Mouse (Mus musculus) intestine, postnatal 0 days (tissue): ENCODE measurements at regions not wholly inside any gene's neighbourhood (a gene's known extent, or its start where the extent isn't known, plus 50 kb on each side); places are given as distances from the start of the nearest gene placed in this dataset.

ENCODE experiments used
- ATAC-seq: fragments of 200-750 bp; cut with Nextera tagmentation; 2 replicates; pipeline ENCODE4 v1.8.0; 2017; ENCODE audit warnings: mild to moderate bottlenecking, moderate TSS enrichment, moderate library complexity
- H3K27ac ChIP-seq: fragments of 300-500 bp; sonication (generic); 2 replicates; pipeline ENCODE4 v1.5.1; 2014; ENCODE audit warnings: mild to moderate bottlenecking, low read depth, low read length, moderate library complexity
- H3K27me3 ChIP-seq: fragments of 300-500 bp; sonication (generic); replicated peaks from 2 replicates; pipeline ENCODE4 v1.6.1; 2014; ENCODE audit warnings: low read length, mixed read lengths; ENCODE audit not compliant: control insufficient read depth, insufficient read depth
- H3K36me3 ChIP-seq: fragments of 300-500 bp; sonication (generic); 2 replicates; pipeline ENCODE4 v1.6.1; 2014; ENCODE audit warnings: mild to moderate bottlenecking, moderate library complexity; ENCODE audit not compliant: control insufficient read depth, insufficient read depth
- H3K4me1 ChIP-seq: fragments of 300-500 bp; sonication (generic); replicated peaks from 2 replicates; pipeline ENCODE4 v1.6.1; 2014; ENCODE audit warnings: antibody characterized with exemption, low read length, mixed read lengths; ENCODE audit not compliant: control insufficient read depth, insufficient read depth
- H3K4me2 ChIP-seq: fragments of 300-500 bp; sonication (generic); replicated peaks from 2 replicates; pipeline ENCODE4 v1.6.1; 2014; ENCODE audit warnings: low read depth, mild to moderate bottlenecking, moderate library complexity
- H3K4me3 ChIP-seq: fragments of 300-500 bp; sonication (generic); 2 replicates; pipeline ENCODE4 v1.5.1; 2014; ENCODE audit warnings: low read depth, low read length
- H3K9ac ChIP-seq: fragments of 300-500 bp; sonication (generic); 2 replicates; pipeline ENCODE4 v1.6.1; 2014; ENCODE audit warnings: mild to moderate bottlenecking, low read depth, low read length
- H3K9me3 ChIP-seq: fragments of 300-500 bp; sonication (generic); 2 replicates; pipeline ENCODE4 v1.6.1; 2016; ENCODE audit warnings: mixed run types; ENCODE audit not compliant: control insufficient read depth
- CTCF ChIP-seq: sonication (generic); IDR thresholded peaks from 2 replicates; pipeline ENCODE4 v1.5.1; 2016; ENCODE audit warnings: low read depth, mild to moderate bottlenecking, control low read depth, antibody characterized with exemption, moderate library complexity
- WGBS: fragments of 180-500 bp; shearing (Covaris S2); extraction: QIAGEN DNeasy Blood & Tissue Kit; methylation state at CpG from one replicate; pipeline ENCODE4 v1.1.7; 2014; 5-methylcytosine and 5-hydroxymethylcytosine counted together

DNA sequence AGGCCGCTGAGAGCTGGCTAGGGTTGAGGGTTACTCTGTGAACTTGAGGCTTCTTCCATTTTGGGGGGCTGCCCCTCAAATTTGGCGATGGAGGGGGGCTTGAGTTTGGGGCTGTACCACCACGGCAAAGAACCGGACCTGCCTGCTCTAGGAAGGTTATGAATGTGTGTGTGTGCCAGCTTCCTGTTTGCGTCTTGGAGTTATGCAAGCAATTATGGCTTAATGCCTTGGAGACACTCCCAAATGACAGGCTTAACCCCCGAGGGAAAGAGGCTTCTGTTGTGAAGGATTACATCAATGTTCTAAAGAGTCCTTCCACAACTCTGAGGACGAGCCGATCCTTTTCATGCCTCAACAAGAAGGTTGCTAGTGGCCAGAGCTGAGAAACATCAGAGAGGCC, 294.1 kb downstream of the Bcl11a start:
- Histone ChIP-seq H3K4me2 (no peak overlapping the region), H3K27me3 (no peaks in the 10 kb centered on the region), H3K4me1 (no peaks in the 10 kb centered on the region), H3K9me3 (no peaks in the 10 kb centered on the region), H3K9ac (no peak overlapping the region), H3K4me3 (no peak overlapping the region), H3K36me3 (no peaks in the 10 kb centered on the region), H3K27ac (no peak overlapping the region)
- TF ChIP-seq CTCF = no peak
- 31% methylated on average over 8 of the region's 8 CpGs for WGBS
- ATAC-seq = peak; percentile 56; the same call in 1 of the 2 replicates

DNA sequence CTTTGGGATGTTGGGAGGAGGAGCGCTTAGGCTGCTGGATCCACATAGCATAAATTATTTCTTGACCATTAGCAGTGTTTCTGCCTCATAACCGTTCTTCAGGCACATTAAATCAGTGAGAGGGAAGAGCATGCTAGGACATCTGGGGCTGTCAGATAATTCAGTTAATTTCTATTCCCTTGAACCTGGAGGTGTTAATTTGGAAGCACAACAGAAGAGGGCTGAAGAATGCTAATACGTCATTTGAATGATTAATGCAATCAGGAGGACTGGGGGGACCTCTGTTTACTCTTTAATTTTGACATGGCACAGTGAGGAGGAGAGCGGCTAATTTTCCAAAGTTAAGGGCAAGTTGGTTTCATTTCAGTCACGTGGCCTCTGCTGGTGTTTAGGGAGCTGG, 294.8 kb downstream of the Bcl11a start:
- Histone ChIP-seq H3K4me1 (no peaks in the 10 kb centered on the region), H3K9me3 (no peaks in the 10 kb centered on the region), H3K4me3 (no peak overlapping the region), H3K36me3 (no peaks in the 10 kb centered on the region), H3K9ac (no peak overlapping the region), H3K4me2 (no peak overlapping the region), H3K27ac (no peak overlapping the region), H3K27me3 (no peaks in the 10 kb centered on the region)
- no peak for ATAC-seq
- WGBS = 64% methylated on average over 5 of the region's 5 CpGs
- no peak for TF ChIP-seq CTCF

DNA sequence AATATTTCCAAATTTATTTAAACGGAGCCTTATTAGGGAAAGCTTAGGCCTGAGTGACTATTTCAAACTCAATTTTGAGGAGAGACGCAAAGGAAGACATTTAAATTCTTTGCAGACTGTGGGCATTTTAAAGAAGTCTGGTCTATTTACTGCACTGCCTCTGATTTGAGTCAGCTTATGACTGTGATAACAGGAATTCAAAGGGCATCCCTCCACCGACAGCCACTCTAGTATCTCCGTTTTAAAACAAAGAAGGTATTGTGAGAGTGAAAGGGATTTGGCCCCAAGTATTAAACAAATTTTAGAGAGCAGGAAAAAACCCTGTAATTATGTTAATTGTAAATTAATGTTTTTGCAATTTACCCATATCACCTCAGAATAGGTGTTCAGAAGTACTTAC, 295.4 kb downstream of the Bcl11a start:
- Histone ChIP-seq H3K9me3 (no peaks in the 10 kb centered on the region), H3K27me3 (no peaks in the 10 kb centered on the region), H3K4me2 (no peak overlapping the region), H3K9ac (no peak overlapping the region), H3K36me3 (no peaks in the 10 kb centered on the region), H3K4me3 (no peak overlapping the region), H3K27ac (no peak overlapping the region), H3K4me1 (no peaks in the 10 kb centered on the region)
- WGBS = 37% methylated on average over 4 of the region's 4 CpGs
- no peak for ATAC-seq
- no peak for TF ChIP-seq CTCF

DNA sequence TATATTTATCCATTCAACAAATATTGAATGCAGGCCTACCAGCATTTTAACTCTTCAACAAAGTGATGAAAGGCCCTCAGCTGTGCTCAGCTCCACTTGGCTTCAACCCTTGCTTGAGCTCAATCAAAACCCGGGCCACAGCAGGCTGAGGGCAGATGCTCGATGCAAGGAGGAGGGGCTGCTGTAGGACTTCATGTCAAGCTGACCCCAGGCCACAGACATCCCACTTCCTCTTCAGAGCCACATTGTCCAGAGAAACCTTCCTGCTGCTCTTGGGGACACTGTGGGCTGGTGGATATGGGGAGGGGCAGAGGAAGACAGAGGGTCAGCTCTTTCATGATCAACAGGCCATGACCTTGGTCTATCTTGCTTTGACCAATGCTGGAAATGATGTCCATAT, 299.7 kb downstream of the Bcl11a start:
- no peaks in the 10 kb centered on the region for H3K9me3 ChIP-seq
- H3K27me3 ChIP-seq = no peaks in the 10 kb centered on the region
- TF ChIP-seq CTCF = no peak
- ATAC-seq = no peak
- H3K4me1 ChIP-seq = no peaks in the 10 kb centered on the region
- no peaks in the 10 kb centered on the region for H3K36me3 ChIP-seq
- no peak overlapping the region for H3K4me2 ChIP-seq
- H3K4me3 ChIP-seq = no peak overlapping the region
- H3K27ac ChIP-seq = no peak overlapping the region
- H3K9ac ChIP-seq = no peak overlapping the region
- 79% methylated on average over 2 of the region's 2 CpGs for WGBS

DNA sequence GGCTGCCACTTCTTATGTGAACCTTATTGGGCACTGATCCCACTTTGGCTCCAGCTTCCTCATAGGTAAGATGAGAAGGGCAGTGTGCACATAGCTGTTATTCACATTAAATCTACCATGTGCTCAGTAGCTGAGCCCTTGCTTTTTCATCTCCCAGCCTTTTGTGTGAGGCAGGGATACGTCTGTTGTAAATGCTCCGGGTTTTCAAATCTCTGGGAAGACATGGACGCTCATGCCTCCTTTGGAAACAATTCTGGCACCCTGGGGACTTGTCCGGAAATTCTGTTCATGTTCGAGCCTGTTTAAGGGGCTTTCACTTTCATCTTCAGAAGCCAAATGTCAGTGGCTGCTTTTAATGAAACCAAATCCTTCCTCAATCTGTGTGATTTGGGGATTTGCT, 312.7 kb downstream of the Bcl11a start:
- no peaks in the 10 kb centered on the region for H3K4me1 ChIP-seq
- no peak for TF ChIP-seq CTCF
- no peaks in the 10 kb centered on the region for H3K27me3 ChIP-seq
- H3K4me3 ChIP-seq = no peak overlapping the region
- 80% methylated on average over 5 of the region's 5 CpGs for WGBS
- H3K9ac ChIP-seq = no peak overlapping the region
- H3K36me3 ChIP-seq = no peaks in the 10 kb centered on the region
- no peak overlapping the region for H3K27ac ChIP-seq
- no peaks in the 10 kb centered on the region for H3K9me3 ChIP-seq
- no peak for ATAC-seq
- no peak overlapping the region for H3K4me2 ChIP-seq

DNA sequence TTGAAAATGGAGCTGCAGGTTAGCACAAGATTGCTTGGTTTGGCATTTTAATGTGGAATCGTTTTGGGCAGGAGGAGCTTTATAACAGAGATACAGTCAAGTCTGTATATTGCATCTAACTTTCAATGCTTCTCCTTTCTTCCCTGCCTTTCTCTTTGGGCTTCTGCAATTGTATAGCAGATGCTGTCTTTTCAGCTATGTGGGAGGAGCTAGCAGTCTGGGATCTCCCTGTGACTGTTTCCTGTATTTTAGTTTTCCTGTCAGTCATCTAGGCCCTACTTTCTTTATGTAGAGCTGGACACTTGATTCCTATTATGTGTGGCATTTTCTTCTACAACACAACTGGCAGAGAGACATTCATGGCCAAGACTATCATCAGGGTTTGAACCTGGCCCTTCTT, 313.5 kb downstream of the Bcl11a start:
- Histone ChIP-seq H3K9me3 (no peaks in the 10 kb centered on the region), H3K9ac (no peak overlapping the region), H3K4me3 (no peak overlapping the region), H3K4me1 (no peaks in the 10 kb centered on the region), H3K36me3 (no peaks in the 10 kb centered on the region), H3K27me3 (no peaks in the 10 kb centered on the region), H3K27ac (no peak overlapping the region), H3K4me2 (no peak overlapping the region)
- no peak for TF ChIP-seq CTCF
- ATAC-seq = no peak
- WGBS = 71% methylated on average over 1 of the region's 1 CpGs

DNA sequence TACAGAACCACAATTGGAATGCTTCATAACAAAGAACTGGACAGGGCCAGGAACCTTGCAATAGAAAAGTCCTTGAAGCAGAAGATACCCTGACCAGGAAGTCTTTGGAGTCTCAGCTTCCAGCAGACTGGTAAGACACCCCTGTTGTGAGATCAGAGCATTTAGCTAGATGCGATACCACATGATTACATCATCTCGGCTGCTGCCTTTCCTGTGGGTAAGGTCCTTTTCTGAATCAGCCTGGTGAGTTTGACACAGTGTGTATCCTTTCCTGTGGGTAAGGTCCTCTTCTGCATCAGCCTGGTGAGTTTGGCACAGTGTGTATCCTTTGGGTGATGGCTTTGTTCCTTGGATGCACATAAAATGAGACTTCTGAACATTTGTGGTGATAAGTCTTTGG, 317.6 kb downstream of the Bcl11a start:
- H3K4me2 ChIP-seq = no peak overlapping the region
- WGBS = 77% methylated on average over 2 of the region's 2 CpGs
- H3K27me3 ChIP-seq = no peaks in the 10 kb centered on the region
- H3K4me3 ChIP-seq = no peak overlapping the region
- no peaks in the 10 kb centered on the region for H3K9me3 ChIP-seq
- ATAC-seq = no peak
- no peaks in the 10 kb centered on the region for H3K36me3 ChIP-seq
- no peaks in the 10 kb centered on the region for H3K4me1 ChIP-seq
- no peak overlapping the region for H3K9ac ChIP-seq
- H3K27ac ChIP-seq = no peak overlapping the region
- no peak for TF ChIP-seq CTCF
